Mouse (Mus musculus): ENCODE measurements around the gene Ncam2.

DNA sequence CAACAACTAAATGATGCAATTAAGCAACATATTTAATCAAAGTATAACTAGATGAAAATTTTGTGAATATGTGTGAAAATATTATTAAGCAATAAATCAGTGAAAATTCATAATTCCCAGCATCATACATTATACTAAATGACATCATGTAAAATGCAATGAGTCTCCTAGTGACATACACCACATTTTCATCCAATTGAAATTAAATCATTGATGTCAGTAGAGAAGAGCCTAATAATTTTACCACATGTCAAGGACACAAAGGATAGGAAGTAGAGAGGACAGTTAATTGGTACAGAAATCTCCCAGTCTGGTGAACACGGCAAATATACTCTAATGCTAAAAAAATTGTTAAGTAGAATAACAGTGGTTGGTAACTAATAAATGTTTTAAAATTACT, 118.5 kb downstream of the Ncam2 start:
- TF ChIP-seq CTCF (IDR thresholded peaks at IDR 0.05; ENCODE audit: control insufficient read depth, insufficient read depth, insufficient replicate concordance, low read depth, low read length): no peak
- TF ChIP-seq POLR2A (IDR thresholded peaks at IDR 0.05; ENCODE audit: control insufficient read depth, low read depth, low read length): no peak

All from testis, adult 2 months (tissue).